Mouse (Mus musculus): ENCODE data around the gene Srd5a1.

- TF ChIP-seq CTCF (IDR thresholded peaks at IDR 0.05; ENCODE audit: low read depth, low read length) (no peak), POLR2A (IDR thresholded peaks at IDR 0.05; ENCODE audit: insufficient read depth, low read length) (no peak), EP300 (IDR thresholded peaks at IDR 0.05; ENCODE audit: insufficient read depth, low read depth, low read length) (no peak)
Measured at GRCm38 (mm10) chr13:69594577-69595256, 16.5 kb downstream of the Srd5a1 start.

Measured in ES-Bruce4 (cell line).